Mouse (Mus musculus) 3T3-L1 (cell line): ENCODE data around the gene Enox1.

ENCODE experiments used
- DNase-seq: peaks from one replicate; pipeline ENCODE4 v3.0.0-alpha.2; 2015; ENCODE audit warnings: low read depth, low spot score

Gene Enox1

DNA sequence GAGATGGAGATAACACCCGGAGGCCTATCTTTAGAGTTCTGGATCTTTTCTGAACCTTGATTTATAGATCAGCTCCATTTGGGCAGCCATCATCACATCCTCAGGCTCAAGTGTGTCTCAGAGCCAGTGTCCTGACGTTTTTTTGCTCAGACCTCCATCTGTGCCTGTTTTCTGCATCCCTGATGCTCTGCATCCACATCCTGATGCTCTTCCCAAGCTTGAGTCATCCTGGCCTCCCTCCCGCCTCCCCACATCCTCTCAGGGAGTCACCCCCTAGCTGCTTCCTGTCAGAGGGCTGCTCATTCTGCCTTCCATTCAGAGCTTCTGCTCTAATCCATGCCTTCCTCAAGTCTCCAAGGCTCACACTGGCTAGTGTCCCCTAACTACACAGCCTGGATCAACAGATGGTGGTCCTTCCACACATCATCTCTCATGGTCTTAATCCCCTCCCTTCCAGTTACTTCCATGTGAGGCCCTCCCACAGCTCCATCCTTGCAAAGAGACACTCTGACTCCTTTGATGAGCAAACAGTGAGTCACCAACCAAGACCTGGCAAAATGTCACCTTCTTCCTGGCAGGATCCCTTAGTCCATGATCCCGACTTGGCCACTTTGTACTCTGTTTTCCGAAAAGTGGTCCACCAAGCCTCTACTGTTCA lies 451.7 kb downstream of the Enox1 start:
- peak; percentile 90 for DNase-seq

DNA sequence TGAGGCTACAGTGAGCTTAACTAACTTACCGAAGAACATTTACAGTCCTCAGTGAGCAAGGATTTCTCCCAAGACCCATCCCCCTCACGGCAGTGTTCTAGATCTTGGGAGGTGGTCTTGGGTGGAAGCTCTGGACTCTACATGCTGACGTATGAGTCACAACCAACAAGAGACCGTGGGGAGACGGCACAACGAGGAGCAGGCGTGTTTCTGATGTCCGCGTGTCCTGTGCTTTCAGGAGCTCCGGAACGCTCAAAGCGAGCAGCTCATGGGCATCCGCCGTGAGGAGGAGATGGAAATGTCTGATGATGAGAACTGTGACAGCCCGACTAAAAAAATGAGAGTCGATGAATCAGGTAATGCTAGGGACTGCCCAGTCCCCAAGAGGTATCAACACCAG lies 458.6 kb downstream of the Enox1 start:
- DNase-seq, result no peak

GRCm38 (mm10) chr14:77617250-77617649 lies 460.7 kb downstream of the Enox1 start:
- DNase-seq, result no peak

GRCm38 (mm10) chr14:77618131-77618805 lies 461.7 kb downstream of the Enox1 start:
- DNase-seq, result no peak

- no peak for DNase-seq
Measured at GRCm38 (mm10) chr14:77621473-77622264, 465.1 kb downstream of the Enox1 start.

GRCm38 (mm10) chr14:77626557-77627507 lies 470.3 kb downstream of the Enox1 start:
- no peak for DNase-seq

GRCm38 (mm10) chr14:77632466-77633171 lies 476.1 kb downstream of the Enox1 start:
- peak; percentile 14 for DNase-seq

DNA sequence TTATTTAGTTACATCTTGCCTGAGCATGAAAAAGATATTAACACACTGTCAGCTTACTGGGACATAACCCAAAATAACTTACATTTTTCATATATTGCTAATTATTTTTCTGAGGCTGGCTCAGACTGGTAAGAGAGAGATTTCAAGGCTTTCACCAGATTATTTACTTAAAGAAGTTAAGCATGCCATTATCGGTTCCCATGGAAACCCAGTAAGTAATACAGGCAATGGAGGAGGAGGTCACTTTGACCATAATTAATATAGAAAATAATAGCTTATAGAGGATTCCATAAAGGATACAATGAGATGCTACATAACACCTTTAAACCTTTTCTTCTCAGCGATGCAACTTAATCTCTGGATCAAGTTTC lies 476.6 kb downstream of the Enox1 start:
- no peak for DNase-seq

DNA sequence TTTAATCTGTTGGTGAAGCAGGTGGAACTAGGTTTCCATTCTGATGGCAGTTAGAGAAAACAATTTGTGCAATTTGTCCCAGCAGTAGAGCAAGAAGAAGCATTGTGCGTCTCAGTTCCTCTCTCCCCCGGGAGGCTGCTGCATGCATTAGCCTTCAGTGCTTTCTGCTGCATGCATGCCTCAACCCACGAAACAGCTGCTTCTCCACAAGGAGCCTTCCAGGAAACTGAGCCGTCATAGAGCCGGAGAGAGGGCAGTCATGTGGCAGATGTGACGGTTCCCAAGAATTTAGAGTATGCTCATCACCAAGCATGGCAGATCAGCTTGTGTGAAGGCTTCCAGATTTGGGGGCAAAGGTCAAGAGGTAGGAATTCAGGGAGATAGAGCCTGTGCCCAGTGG lies 480.4 kb downstream of the Enox1 start:
- DNase-seq, result peak; percentile 4

DNA sequence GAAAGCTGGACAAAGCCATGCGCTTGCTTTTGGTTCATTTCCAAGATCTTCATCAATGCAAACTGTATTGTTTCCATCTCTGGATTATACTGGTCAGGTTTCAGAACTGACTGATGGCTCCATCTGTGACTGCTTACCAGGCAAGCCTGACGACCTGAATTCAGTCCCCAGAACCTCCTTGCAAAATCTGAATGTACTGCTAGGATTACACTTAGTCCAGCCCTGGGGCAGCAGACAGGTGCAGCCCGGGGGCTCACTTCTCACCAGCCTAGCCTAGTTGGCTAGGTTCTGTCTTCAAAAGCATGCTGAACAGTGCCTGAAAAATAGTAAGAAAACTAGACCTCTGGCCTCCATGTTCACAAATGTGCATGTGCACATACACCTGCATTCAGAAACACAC lies 481.6 kb downstream of the Enox1 start:
- DNase-seq, result no peak

DNA sequence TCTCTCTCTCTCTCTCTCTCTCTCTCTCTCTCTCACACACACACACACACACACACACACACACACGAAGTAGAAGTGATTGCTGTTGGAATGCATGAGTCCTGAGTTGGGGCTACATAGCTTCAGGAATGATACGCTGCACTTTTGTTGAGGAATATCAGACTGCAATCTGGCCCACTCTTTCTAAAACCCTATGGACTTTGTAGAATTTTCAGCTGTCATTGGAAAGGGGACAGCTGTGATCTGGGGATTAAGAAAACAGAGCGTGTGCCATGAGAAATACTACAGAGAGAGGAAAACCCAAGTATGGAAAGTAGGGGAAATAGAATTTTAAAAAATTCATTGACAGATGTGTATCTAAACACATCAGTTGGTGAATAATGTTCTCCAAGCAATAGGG lies 482.1 kb downstream of the Enox1 start:
- no peak for DNase-seq

DNA sequence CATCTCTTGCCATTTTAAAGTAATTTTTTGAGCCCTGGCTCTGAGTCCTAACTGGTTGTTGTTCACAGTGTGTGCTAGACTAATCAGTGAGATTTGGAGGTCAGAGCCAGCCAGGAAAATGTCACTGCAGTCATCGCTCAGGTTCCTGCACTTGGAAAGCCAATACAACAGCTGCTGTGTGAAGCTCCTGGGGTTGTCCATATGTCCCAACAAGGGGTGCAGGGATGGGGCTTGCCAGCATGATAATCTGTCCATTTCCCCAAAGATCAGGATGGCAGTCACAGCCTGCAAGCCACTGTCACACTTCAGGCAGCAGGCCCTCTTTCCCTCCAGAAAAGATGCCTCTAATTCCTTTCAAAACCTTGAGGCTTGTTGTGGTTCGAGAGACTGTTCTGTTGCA lies 483.0 kb downstream of the Enox1 start:
- DNase-seq, result no peak

- no peak for DNase-seq
Measured at GRCm38 (mm10) chr14:77642314-77642713, 485.8 kb downstream of the Enox1 start.

- no peak for DNase-seq
Measured at GRCm38 (mm10) chr14:77646196-77646595, 489.6 kb downstream of the Enox1 start.

GRCm38 (mm10) chr14:77647017-77647416 lies 490.5 kb downstream of the Enox1 start:
- no peak for DNase-seq

- no peak for DNase-seq
Measured at GRCm38 (mm10) chr14:77648305-77648704, 491.7 kb downstream of the Enox1 start.

- no peak for DNase-seq
Measured at GRCm38 (mm10) chr14:77658739-77659138, 502.2 kb downstream of the Enox1 start.

GRCm38 (mm10) chr14:77662273-77662672 lies 505.7 kb downstream of the Enox1 start:
- no peak for DNase-seq

DNA sequence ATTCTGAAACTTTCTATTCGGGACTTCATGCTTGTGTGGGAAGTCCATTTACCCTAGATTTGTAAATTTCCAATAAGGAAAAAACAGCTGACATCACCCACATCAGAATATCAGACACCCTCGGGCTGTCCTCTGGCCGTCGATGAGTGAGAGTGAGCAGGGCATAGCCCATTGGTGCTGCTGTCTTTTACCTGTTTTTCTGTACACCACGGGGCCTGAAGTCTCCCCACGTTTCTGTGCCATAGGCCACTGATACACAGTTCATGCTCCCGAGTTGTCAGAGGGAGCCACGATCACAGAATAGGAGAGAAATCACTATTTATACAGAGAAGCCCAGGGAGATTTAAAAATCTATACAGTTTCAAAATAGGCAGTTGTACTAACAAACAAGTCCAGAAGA lies 506.4 kb downstream of the Enox1 start:
- DNase-seq, result no peak

DNA sequence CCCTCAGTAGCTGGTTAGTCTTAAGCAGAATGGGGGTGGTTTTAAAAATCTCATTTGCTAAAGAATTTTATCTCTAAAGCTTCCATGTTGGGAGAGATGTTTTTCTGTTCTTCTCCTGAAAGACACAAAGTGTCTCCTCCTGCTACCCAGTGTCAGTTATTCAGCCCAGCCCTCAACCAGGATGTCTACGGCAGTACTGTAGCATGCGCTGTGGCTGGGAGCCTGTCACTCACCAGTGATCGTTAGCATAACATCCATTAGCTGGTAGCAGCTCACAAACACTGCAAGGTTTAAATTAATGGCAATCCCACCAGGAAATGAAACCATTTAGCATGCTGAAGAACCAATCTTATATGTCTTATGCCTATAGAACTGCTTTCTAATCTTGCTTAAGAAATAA lies 511.5 kb downstream of the Enox1 start:
- no peak for DNase-seq

GRCm38 (mm10) chr14:77669494-77669893 lies 512.9 kb downstream of the Enox1 start:
- no peak for DNase-seq
